Mouse (Mus musculus): ENCODE measurements around the gene Efcab5.
"Not testable (repeated sequence)": the region's sequence is repeated elsewhere in the genome, so short reads cannot be mapped to it uniquely, and the experiment has no call there.

The Efcab5 gene

DNA sequence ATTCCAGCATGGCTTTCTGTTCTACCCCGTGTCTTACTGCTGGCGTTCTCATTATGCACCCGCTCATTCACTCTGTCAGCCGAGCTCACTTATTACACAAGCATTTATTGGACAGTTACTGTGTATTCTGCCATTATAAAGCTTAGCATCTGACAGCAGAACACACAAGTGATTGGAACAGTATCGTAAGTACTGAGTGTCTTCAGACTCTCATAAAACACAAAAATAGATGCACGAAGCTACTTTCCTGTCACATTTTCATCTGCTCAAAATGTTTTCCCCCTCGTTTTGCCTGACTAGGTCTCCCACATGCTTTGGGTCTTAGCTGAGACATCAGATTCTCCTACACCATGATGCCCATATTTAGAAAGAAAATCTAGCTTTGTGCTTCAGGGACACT lies 14.2 kb downstream of the Efcab5 start:
- no peak for DNase-seq (ENCODE audit: low spot score)

DNA sequence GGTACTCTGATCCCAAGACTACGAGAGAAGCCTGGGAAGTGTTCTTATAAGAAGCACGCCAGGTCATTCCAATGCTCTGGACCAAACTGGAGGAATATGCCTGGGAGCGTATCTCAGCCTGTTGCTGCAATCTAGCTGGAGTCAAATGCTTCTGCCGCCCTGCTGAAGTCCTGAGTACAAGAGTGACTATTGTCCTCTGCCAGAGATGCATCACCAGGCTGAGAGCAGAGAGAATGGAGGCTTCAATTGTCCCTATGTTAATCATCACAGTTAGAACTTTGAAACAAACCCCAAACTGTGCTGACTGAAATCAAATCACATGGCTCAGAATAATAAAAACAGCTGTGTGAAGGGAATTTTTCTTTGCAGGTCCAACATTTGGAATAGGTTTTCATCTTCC lies 15.0 kb downstream of the Efcab5 start:
- no peak for DNase-seq (ENCODE audit: low spot score)

DNA sequence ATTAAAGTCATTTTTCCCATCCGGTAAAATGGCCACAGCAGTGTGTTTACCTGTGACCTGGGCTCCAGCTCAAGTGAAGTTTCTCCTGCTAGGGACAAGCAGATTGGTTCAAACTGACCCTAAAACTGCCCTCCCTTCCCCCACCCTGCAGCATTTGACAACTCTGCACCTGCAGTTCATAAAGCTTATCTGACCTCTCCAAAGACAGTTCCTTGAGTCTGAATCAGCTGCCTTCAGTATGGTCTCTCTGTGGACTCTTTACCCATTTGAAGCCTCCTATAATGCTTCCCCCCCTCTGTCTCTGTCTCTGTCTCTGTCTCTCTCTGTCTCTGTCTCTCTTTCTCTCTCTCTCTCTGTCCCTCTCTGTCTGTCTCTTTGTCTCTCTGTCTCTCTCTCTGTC lies 28.0 kb downstream of the Efcab5 start:
- no peak for DNase-seq (ENCODE audit: low spot score)

DNA sequence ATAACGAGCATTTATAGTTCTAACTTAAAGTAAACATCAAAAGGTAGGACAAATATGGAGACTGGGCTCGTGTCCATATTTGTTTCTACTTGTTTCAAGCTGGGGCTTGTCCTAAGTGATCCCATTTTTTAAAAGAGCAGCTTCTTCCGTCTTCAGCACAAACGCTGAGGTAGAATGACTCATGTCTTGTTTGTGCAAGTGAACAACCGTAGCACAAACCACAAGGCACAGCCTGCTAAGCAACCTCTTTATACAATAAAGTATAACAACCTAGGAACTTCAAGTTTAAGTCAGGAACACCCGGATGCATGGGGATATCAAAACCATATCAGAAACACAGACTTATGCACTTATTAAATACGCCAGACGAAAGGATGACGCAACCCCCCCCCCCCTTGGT lies 28.4 kb downstream of the Efcab5 start:
- DNase-seq (ENCODE audit: low spot score): no peak

DNA sequence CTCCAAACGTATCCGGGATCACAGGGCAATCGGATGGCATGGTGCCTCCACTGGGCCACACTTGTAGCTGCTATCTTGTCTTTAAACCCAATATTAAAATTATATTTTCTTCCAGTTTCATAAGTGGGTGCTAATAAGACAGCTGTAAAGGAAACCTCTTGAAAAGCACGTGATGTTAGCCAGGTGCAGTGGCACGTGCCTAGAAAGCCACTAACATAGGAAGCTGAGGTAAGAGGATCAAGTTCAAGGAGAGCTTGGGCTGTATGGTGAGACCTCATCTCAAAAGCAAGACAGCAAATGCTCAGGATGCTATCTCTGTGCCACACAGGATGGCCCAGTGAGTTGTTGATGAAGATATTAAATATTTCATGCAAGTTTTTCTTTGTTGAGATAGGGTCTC lies 34.6 kb downstream of the Efcab5 start:
- no peak for DNase-seq (ENCODE audit: low spot score)

DNA sequence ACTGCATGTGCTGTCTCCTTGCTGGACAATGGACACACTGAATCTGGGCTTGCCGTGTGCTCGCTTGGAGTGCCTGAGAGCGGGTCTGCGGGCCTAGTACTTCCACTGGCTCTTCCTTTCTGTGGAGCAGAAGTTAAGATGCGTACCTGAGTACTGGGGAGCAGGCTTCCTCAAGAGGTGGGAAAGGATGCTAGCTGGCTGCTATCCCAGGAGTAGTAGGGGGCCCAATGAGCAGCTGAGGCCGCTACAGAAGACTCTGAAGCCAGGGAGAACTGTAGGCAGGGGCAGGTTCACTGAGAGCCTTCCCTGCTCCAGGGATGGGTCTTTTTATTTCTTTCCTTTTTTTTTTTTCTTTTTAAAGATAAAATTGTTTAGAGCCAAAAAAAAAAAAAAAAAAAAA lies 38.0 kb downstream of the Efcab5 start:
- no peak for DNase-seq (ENCODE audit: low spot score)

DNA sequence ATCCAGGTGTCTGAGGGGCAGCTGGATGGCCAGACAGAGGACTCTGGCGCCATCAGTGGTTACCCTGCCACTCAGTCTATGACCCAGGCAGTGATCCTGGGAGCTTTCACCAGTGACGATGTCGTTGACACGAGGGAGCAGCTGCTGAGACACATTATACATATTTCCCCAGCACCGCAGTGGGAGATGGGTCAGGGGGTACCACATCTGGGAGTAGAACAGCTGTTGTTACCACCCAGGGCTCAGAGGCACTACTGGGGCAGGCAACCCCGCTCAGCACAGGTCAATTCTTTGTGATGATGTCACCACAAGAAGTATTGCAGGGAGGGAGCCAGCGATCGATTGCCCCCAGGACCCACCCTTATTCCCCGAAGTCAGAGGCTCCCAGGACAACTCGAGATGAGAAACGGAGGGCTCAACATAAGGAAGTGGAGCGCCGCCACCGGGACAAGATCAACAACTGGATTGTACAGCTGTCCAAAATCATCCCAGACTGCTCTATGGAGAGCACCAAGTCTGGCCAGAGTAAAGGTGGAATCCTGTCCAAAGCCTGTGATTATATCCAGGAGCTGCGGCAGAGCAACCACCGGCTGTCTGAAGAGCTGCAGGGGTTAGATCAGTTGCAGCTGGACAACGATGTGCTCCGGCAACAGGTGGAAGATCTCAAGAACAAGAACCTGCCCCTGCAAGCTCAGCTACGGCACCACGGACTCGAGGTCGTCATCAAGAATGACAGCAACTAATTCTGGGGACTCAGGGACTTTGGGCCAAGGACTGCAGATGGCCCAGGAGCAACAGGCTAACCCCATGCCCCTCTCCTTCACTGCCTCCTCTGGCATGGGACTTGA lies 38.8 kb downstream of the Efcab5 start:
- not testable (repeated sequence) for DNase-seq (ENCODE audit: low spot score)

DNA sequence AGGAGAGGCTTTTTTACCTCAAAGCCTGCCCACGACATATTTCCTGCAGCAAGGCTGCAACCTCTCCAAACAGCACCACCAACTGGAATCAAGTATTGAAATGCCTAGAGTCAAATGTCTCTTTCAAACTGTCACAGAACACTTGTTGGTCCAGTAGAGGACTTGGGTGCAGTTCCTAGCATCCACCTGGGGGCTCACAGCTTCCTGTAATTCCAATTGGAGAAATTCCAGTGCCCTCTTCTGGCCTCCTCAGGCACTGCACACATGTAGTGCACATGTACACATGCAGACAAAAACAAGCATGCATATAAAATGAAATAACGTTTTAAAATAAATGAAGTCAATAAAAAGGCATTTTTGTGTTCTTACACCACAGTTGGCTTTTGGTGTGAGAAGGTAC lies 40.0 kb downstream of the Efcab5 start:
- no peak for DNase-seq (ENCODE audit: low spot score)

DNA sequence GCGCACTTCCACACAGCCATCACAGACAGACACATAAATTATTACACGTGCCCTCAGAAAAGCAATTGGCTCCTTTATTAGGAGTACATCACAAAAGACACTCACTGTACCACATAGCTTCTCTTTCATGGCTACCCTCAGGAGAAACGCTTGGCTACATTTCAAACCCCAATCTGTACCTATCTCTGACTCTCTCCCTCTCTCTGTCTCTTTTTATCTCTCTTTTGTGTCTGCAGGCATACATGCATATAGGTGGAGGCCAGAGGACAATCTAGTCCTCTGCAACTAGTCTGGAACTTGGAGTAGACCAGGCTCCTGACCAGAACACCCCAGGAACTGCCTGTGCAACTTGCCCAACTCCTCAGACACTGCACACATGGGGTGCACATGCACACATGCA lies 41.0 kb downstream of the Efcab5 start:
- DNase-seq (ENCODE audit: low spot score): no peak

DNA sequence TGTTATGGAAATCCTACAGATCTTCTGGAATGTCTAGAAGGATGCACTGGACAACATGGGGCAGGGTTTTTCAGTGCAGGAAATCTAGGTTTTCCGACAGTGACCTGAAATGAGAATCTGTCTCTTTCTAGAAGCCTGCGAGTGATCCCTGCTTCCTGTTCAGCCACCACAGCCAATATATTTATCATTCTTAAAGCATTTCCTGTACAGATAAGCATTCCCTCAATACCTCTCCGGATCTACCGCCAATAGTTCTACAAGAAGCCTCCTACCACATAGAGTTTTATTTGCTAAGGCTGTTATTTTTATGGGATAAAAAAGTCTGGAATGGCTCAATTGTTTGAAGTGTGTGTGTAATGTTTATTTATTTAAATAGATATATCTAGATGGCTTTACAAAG lies 43.3 kb downstream of the Efcab5 start:
- DNase-seq (ENCODE audit: low spot score): no peak

DNA sequence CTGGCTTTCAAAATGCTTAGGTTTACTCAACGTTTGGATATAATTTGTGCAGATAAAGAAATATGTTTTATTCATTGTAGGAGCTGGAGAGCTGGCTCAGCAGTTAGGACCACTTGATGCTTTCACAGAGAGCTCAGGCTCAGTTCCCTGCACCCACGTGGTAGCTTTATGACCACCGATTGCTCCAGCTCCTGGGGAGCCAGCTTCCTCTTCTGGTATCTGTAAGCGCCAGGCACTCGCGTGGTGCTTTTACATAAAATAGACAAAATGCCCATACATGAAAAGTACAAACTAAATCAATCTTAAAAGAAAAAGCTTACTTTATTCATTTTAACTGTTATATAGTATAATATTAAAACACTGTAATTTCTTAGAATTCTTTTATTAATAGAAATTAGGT lies 46.8 kb downstream of the Efcab5 start:
- DNase-seq (ENCODE audit: low spot score): no peak

DNA sequence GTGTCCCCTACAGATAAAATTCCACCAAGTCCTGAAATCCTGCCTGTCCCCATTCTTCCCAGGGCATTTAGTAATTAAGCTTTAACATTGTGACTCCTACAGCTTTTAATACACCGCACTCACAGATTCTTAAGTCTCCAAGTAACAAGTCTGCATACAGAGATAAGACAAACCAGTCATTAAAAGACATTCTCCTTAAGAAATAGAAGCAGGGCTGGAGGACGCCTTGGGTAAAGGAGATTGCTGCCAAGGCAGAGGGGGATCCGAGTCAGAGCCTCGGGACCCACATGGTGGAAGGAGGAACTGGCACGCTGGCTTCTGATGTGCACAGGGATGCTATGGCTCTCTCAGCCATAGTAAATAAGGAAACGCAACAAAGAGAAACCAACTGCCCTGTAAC lies 48.8 kb downstream of the Efcab5 start:
- DNase-seq (ENCODE audit: low spot score): no peak

DNA sequence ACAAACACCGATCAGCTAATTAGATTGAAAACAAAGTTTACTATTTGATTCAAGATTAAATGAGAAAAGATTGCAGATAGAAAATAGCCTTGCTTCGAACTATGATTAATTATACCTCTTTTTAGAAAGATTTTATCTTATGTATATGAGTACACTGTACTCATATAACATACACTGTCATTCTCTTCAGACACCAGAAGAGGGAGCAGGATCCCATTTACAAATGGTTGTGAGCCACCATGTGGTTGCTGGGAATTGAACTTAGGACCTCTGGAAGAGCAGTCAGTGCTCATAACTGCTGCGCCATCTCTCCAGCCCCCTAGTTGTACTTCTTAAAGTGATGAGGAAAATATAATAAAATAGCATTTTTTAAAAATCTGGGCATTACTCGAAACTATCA lies 55.3 kb downstream of the Efcab5 start:
- no peak for DNase-seq (ENCODE audit: low spot score)

DNA sequence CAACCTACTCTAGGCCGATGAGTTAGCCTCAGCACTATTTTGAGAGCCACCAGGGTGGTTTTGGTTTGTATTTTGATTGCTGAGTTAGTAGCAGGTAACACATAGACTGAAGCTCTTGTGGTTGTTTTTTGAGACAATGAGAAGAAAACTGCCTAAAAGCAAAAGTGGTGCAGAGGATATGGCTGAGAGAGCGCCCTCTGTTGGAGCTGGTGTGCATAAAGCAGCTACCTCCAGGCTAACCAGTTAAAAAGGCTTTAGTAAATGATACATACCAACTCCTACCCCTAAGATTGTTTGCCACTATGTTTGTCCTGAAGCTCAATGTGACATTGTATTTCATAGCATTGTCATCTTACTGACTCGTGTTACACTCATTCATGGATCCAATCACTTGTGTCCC lies 56.2 kb downstream of the Efcab5 start:
- no peak for DNase-seq (ENCODE audit: low spot score)

DNA sequence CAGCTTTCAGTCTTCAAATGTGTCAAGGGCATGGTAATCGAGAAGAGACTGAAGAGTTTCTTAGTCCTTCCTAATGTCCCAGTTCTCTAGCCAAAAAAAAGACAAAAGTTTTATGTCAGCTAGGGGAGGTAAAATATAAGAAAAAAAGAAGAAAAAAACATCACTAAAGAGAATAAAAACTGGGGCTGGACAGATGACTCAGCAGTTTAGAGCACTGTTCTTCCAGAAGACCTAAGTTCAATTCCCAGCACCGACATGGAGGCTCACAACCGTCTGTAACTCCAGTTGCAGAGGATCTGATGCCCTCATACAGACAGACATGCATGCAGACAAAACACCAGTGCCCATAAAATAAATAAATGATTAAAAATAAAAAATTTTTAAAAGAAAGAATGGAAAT lies 60.2 kb downstream of the Efcab5 start:
- DNase-seq (ENCODE audit: low spot score): no peak

DNA sequence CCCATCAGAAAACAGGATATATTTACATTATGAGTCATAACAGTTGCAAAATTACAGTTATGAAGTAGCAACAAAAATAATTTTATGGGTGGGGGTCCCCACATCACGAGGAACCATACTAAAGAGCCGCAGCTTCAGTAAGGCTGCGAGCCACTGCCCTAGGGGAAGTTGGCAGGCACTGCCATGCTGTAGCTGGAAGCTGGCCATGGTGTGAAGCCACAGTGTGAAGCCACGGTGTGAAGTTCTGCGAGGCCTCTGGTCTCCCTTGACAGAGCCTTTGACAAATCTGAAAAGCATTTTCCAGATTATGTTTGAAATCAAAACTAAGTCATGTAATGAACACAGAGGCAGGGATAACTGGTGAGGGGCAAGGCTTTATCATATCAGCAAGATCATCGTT lies 77.6 kb downstream of the Efcab5 start:
- DNase-seq (ENCODE audit: low spot score): no peak

DNA sequence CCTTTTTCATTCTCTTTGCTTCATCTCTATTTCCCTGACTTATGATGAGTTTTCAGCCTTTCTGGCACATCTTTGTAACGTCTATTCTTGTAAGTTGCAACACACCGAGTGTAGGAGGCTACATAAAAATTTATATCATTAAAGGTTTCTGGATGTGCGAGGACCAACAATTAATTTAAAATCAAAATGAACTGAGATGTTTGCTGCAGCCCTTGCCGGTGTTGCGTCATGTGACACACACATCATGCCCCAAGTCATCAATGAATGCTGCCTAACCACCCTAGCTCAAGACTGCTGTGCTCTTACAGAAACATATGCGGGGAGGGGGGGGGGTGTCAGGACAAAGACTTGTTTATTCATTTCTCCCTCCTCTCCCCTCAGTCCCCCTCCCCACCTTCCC lies 80.3 kb downstream of the Efcab5 start:
- DNase-seq (ENCODE audit: low spot score): no peak

DNA sequence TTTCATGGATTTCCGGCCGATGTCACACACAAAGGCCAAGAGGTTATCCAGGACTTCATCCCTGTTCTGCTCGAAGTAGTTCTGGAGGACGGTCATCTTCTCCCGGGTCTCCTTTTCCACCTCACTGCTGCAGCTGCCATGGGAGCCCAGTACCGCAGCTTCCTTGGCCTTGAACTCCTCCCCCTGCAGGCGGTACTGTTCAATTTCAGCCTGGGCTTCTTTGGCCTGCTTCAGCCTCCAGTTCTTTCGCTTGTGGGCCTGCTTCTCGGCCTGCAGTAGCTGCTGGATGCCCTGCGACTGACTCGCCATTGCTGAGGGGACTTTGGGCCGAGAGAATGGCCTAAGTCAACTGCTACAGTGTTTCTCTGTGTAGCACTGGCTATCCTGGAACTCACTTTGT lies 80.9 kb downstream of the Efcab5 start:
- DNase-seq (ENCODE audit: low spot score): not testable (repeated sequence)

DNA sequence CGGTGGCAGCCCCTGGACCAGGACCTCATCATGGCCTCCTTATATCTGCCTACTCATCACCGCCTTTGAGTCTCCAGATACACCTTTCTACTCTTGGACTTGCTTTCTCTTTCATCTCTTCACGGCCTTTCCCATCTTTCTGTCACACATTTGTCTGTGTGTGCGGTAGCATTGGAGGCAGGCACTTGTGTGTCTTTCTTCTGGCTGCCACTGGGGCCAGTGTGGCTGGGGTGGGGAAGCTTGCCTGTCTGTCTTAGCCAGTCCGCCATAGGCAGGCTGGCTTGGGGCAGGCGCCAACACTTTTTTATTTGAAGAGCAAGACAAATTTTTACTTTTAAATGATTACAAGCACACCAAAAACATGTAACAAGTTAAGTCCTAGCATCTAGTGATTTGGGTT lies 81.8 kb downstream of the Efcab5 start:
- DNase-seq (ENCODE audit: low spot score): no peak

DNA sequence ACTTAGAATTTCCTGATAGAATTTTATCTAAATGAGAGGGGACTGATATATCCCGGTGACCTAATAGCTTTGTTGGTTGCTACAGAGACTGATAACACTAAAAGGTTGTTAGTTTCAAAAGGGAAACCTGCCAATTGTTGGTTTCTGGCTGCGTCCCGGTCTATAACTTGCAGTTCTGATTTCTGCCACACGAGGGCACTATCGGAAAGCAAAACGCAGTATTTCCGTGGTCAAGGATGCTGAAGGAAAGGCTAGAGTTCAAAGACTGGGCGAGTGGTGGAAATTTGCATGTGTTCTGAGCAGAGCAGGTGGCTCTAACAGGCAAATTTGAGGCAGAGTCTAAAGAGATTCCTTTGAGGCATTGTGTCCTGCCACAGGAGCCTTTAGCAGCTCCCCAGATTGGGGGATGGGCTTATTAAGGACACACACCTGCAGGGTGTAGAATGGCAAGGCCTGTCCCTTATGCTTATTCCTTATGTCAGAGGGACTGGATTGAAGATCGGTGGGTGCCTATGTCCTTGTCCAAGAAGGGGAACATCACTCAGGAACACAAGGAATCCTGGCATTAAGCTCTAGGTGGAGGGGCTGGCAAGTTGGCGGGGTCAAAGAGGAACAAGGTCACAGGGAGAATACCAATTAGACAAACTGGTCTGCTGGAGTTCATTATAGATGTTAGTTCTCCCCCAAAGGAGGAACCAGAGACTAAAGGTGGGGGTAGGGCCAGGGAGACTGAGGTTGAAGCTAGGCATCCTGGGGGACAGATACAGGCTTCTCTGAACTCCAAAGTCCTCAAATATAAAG lies 88.4 kb downstream of the Efcab5 start:
- peak; percentile 79 for DNase-seq (ENCODE audit: low spot score)

DNA sequence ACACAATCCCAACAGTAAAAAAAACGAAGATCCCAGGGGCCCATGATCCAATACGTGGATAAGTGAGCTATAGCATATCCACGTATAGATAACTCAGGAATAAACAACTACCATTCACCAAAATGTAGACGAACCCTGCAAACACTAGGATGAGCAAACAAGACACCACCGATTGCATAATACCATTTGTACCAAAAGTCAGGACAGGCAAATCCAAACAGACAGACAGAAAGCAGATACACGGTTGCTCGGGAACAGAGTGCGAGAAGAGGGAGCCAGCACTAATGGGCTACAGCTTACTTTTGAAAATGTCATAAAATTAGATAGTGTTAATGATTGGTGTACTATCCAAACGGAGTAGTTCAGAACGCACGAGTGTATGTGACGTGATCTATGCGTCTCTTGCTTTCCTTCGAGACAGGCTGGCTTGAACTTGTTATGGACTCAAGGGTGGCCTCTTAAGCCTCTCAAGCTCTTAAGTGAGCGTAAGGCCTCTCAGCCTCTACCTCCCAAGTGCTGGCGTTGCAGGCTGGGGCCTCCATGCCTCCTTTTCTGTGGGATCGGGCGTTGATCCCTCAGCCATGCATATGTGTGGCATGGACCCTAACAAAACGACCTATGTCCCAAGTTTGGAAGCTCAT lies 90.3 kb downstream of the Efcab5 start:
- DNase-seq (ENCODE audit: low spot score): no peak

DNA sequence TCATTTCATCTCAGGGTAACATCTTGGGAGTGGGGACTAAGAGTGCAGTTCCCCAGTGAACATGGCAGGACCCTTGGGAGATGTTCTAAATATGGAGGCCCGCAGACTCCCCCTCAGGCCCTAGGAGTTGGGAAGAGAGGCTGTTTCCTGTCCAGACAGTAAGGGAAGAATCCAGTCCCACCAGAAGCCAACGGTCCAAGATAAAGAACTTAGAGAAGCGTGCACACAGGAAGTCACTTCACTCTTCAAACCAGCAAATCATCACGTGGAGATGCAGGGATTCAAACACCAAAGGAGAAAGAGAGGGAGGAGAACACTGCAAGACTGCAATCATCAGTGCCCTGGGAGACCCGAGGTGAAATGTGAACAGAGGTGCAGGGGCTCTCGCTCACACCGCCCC lies 91.8 kb downstream of the Efcab5 start:
- DNase-seq (ENCODE audit: low spot score): no peak

DNA sequence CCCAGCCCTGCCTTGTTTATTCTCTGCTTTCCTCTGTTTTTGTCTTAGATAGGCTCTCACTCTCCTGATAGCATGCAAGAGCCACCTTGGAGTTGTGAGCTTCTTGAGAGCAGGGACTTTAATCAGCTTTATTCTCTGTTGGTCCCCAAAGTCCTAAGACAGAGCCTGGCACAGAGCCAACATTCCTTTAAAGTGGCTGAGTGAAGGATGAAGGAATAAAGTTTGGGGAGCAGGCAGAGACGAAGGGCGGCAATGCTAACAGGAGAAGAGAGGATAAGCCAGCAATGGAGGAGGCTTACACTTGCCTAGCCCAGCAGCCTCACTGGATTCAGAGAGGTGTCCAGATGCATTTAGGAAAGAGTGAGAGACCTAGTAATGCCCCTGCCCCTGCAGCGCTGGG lies 92.2 kb downstream of the Efcab5 start:
- no peak for DNase-seq (ENCODE audit: low spot score)
